Mouse (Mus musculus): ENCODE results near the gene Pla2g2c. TPM values are rescaled to one million over a fixed set of nuclear protein-coding genes. Genes with fewer than 3 reads are reported as not detected.

The Pla2g2c gene
- polyA plus RNA-seq, 1 experiment from 2014 or later, result 0.49 TPM

Other genes starting within 250 kb of the Pla2g2c start
- gene Vwa5b1, start 88.9 kb upstream of the Pla2g2c start, polyA plus RNA-seq (2016; fragmentation: Nextera tagmentation; extraction: Ambion mirVana), result 0.01 and 0.14 TPM in 2 replicates
- gene Ubxn10, start 12.4 kb downstream of the Pla2g2c start, polyA plus RNA-seq (2016; fragmentation: Nextera tagmentation; extraction: Ambion mirVana), result 1.0 and 1.3 TPM in 2 replicates
- 0.20 TPM in 1 of 2 replicates, not detected in the other for gene Pla2g2f, start 32.8 kb downstream of the Pla2g2c start, polyA plus RNA-seq (2016; fragmentation: Nextera tagmentation; extraction: Ambion mirVana)
- 0.19 TPM in 1 of 2 replicates, not detected in the other for gene Pla2g2d, start 50.9 kb downstream of the Pla2g2c start, polyA plus RNA-seq (2016; fragmentation: Nextera tagmentation; extraction: Ambion mirVana)
- gene Pla2g5, start 138.7 kb downstream of the Pla2g2c start, polyA plus RNA-seq (2016; fragmentation: Nextera tagmentation; extraction: Ambion mirVana), result 0.91 and 2.1 TPM in 2 replicates
- not detected in 2 replicates for gene Gm13030, start 149.2 kb downstream of the Pla2g2c start, polyA plus RNA-seq (2016; fragmentation: Nextera tagmentation; extraction: Ambion mirVana)
- not detected in 2 replicates for gene Pla2g2e, start 153.2 kb downstream of the Pla2g2c start, polyA plus RNA-seq (2016; fragmentation: Nextera tagmentation; extraction: Ambion mirVana)
- gene Otud3, start 189.2 kb downstream of the Pla2g2c start, polyA plus RNA-seq (2016; fragmentation: Nextera tagmentation; extraction: Ambion mirVana), result 3.1 and 5.2 TPM in 2 replicates
- gene Rnf186, start 242.3 kb downstream of the Pla2g2c start, polyA plus RNA-seq (2016; fragmentation: Nextera tagmentation; extraction: Ambion mirVana), result 0.14 TPM in 1 of 2 replicates, not detected in the other
- gene Tmco4, start 248.1 kb downstream of the Pla2g2c start, polyA plus RNA-seq (2016; fragmentation: Nextera tagmentation; extraction: Ambion mirVana), result 3.4 and 4.2 TPM in 2 replicates